Mouse (Mus musculus) bone marrow macrophage, adult 2 months (primary cell): ENCODE measurements around the gene Adam15.

Experiments used
- CTCF ChIP-seq: IDR thresholded peaks from 2 replicates; pipeline ENCODE4 v1.5.1; 2012; ENCODE audit warnings: low read depth, mild to moderate bottlenecking, low read length, moderate library complexity
- POLR2A ChIP-seq: IDR thresholded peaks from 2 replicates; pipeline ENCODE4 v1.6.1; 2012; ENCODE audit warnings: mild to moderate bottlenecking, low read depth, low read length, borderline replicate concordance

DNA sequence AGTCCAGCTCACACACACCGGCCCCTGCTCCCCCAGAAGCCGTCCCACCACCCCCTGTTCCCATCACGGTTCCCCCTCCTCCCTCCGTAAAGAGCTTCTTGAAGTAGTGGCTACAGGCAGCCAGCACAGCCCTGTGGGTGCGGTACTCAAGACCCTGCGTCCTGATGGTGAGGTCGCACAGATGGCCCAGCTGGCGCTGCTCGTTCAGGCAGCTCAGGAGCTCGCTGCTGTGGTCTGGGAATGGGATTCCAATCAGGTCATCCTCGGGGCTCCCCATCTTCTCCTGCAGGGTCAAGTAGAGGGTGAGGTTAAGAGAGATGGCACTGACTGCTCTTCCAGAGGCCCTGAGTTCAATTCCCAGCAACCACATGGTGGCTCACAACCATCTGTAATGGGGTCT is 31.4 kb upstream of the Adam15 start:
- TF ChIP-seq CTCF (no peak), POLR2A (no peak)
